Mouse (Mus musculus): Measurements from ENCODE around the gene Sp1.

DNA sequence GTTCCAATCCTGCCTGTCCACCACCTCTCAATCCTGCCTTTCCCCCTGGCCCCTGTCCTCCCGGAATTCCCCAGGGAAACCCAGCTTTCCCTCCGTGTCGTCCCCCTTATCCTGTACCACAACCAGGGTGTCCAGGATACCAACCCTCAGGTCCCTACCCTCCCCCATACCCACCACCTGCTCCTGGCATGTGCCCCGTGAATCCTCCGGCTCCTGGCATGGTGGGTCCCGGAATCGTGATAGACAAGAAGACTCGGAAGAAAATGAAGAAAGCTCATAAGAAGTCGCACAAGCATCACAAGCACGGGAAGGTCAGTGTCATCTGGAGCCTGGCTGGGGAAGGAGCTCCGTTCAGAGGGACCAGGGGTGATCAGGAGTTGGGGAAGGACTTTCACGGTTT lies 54.5 kb downstream of the Sp1 start:
- TF ChIP-seq POLR2A (IDR thresholded peaks at IDR 0.05; ENCODE audit: insufficient read depth, low read depth, low read length) (no peak), CTCF (IDR thresholded peaks at IDR 0.05; ENCODE audit: insufficient read depth, low read depth, low read length) (no peak)
